Mouse (Mus musculus) C2C12 (cell line): ENCODE data around the gene Ky. TPM values are rescaled to one million over a fixed set of nuclear protein-coding genes. Genes with fewer than 3 reads are reported as not detected.

ENCODE experiments used
- H3K27me3 ChIP-seq: one replicate; pipeline ENCODE4 v1.6.1; 2011; ENCODE audit not compliant: control insufficient read depth, insufficient read depth, insufficient read length
- H3K36me3 ChIP-seq: one replicate; pipeline ENCODE4 v1.6.1; 2011; ENCODE audit not compliant: control insufficient read depth, insufficient read depth
- H3K4me3 ChIP-seq: one replicate; pipeline ENCODE4 v1.5.1; 2011; ENCODE audit warnings: mild to moderate bottlenecking, control low read depth; ENCODE audit not compliant: poor library complexity, insufficient read depth, severe bottlenecking
- H3K79me2 ChIP-seq: one replicate; pipeline ENCODE4 v1.6.1; 2011; ENCODE audit not compliant: control insufficient read depth, insufficient read depth
- H3K79me3 ChIP-seq: one replicate; pipeline ENCODE4 v1.6.1; 2011; ENCODE audit warnings: low read depth, control low read depth
- H3ac ChIP-seq: one replicate; pipeline ENCODE3; 2011; ENCODE audit warnings: low read depth; ENCODE audit not compliant: control insufficient read depth, insufficient read length
- CEBPB ChIP-seq: IDR thresholded peaks from one replicate; pipeline ENCODE4 v1.6.1; 2011; ENCODE audit warnings: low read depth, mild to moderate bottlenecking, control low read depth, moderate library complexity
- CTCF ChIP-seq: IDR thresholded peaks from one replicate; pipeline ENCODE4 v1.5.1; 2011; ENCODE audit not compliant: control insufficient read depth, insufficient read depth, insufficient read length
- FOSL1 ChIP-seq: IDR thresholded peaks from one replicate; pipeline ENCODE4 v1.8.0; 2011; ENCODE audit warnings: mild to moderate bottlenecking, low read length; ENCODE audit not compliant: poor library complexity, insufficient read depth, severe bottlenecking
- MAX ChIP-seq: IDR thresholded peaks from one replicate; pipeline ENCODE4 v1.6.1; 2011; ENCODE audit warnings: mild to moderate bottlenecking, control low read depth
- MYOD1 ChIP-seq: IDR thresholded peaks from one replicate; pipeline ENCODE4 v1.6.1; 2011; ENCODE audit warnings: low read depth; ENCODE audit not compliant: control insufficient read depth, insufficient read length
- MYOG ChIP-seq: IDR thresholded peaks from one replicate; pipeline ENCODE4 v1.6.1; 2011; ENCODE audit not compliant: control insufficient read depth, insufficient read length; ENCODE audit errors: extremely low read depth
- USF1 ChIP-seq: IDR thresholded peaks from one replicate; pipeline ENCODE4 v1.6.1; 2011; ENCODE audit warnings: low read depth, mild to moderate bottlenecking, control low read depth, moderate library complexity
- polyA plus RNA-seq: library from polyadenylated mRNA; unstranded; fragments of >200 nt; fragmentation: generic; extraction: Trizol; gene quantifications from one replicate; pipeline ENCODE4 v1.2.1, GENCODE M21; 2012; ENCODE audit warnings: missing spikeins

The Ky gene
- polyA plus RNA-seq, 1 experiment, result not detected

GRCm38 (mm10) chr9:102494454-102494853 is 11.1 kb upstream of the Ky start:
- Histone ChIP-seq H3K79me3 (no peaks in the 10 kb centered on the region), H3K36me3 (no peaks in the 10 kb centered on the region), H3ac (no peak overlapping the region), H3K27me3 (peaks cover 6% of the 10 kb centered on the region), H3K4me3 (no peak overlapping the region), H3K79me2 (no peaks in the 10 kb centered on the region)
- no peak for TF ChIP-seq MAX
- no peak for TF ChIP-seq CEBPB
- TF ChIP-seq USF1, result no peak
- no peak for TF ChIP-seq MYOD1
- no peak for TF ChIP-seq FOSL1
- no peak for TF ChIP-seq CTCF
- TF ChIP-seq MYOG, result no peak

GRCm38 (mm10) chr9:102495266-102495665 is 10.3 kb upstream of the Ky start:
- Histone ChIP-seq H3K79me2 (no peaks in the 10 kb centered on the region), H3K4me3 (no peak overlapping the region), H3ac (no peak overlapping the region), H3K79me3 (no peaks in the 10 kb centered on the region), H3K36me3 (no peaks in the 10 kb centered on the region), H3K27me3 (peaks cover 6% of the 10 kb centered on the region)
- no peak for TF ChIP-seq CEBPB

GRCm38 (mm10) chr9:102496481-102497041 is 9.0 kb upstream of the Ky start:
- Histone ChIP-seq H3K27me3 (peaks cover 9% of the 10 kb centered on the region), H3K79me3 (no peaks in the 10 kb centered on the region), H3ac (no peak overlapping the region), H3K4me3 (no peak overlapping the region), H3K36me3 (no peaks in the 10 kb centered on the region), H3K79me2 (no peaks in the 10 kb centered on the region)
- TF ChIP-seq MYOD1, result no peak
- no peak for TF ChIP-seq MYOG
- TF ChIP-seq FOSL1, result no peak
- no peak for TF ChIP-seq CEBPB
- no peak for TF ChIP-seq MAX
- TF ChIP-seq USF1, result no peak
- no peak for TF ChIP-seq CTCF

GRCm38 (mm10) chr9:102497089-102497690 is 8.4 kb upstream of the Ky start:
- H3K4me3 ChIP-seq, result no peak overlapping the region
- no peaks in the 10 kb centered on the region for H3K79me2 ChIP-seq
- TF ChIP-seq MYOD1 (no peak), FOSL1 (no peak), CEBPB (no peak), CTCF (no peak), USF1 (no peak), MAX (no peak), MYOG (no peak)
- H3K36me3 ChIP-seq, result no peaks in the 10 kb centered on the region
- H3ac ChIP-seq, result no peak overlapping the region
- no peaks in the 10 kb centered on the region for H3K79me3 ChIP-seq
- peaks cover 9% of the 10 kb centered on the region for H3K27me3 ChIP-seq

- TF ChIP-seq CEBPB (no peak), FOSL1 (no peak), MYOD1 (no peak), CTCF (no peak), USF1 (no peak), MAX (no peak), MYOG (no peak)
- Histone ChIP-seq H3K27me3 (peaks cover 6% of the 10 kb centered on the region), H3K36me3 (no peaks in the 10 kb centered on the region), H3K79me2 (no peaks in the 10 kb centered on the region), H3ac (no peak overlapping the region), H3K4me3 (no peak overlapping the region), H3K79me3 (no peaks in the 10 kb centered on the region)
Observed at GRCm38 (mm10) chr9:102497833-102498430, 7.6 kb upstream of the Ky start.
